Mouse (Mus musculus): ENCODE measurements around the gene Rsg1.
A peak's percentile ranks its signal among the peaks of the same experiment; 100 is the strongest.

Rsg1 gene

GRCm38 (mm10) chr4:141247776-141248613, 34.2 kb downstream of the Rsg1 start:
- DNase-seq = no peak

DNA sequence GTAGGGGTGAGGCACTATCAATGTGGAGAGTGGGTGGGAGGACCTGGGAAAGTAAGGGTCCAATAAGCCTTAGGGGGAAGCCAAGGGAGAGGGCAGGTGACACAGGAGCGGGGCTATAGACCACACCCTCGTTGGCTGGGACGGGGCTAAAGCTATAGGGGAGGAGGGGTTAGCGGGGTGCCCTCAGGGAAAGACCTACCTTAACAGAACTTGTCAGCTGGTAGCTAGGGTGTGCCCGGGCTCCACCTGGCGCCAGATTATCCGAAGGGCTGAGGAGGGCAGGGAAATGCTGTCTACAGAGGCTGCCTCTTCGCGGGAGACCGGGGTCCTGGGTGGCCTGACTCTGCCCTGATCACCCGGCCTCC, 34.8 kb downstream of the Rsg1 start:
- no peak for DNase-seq

DNA sequence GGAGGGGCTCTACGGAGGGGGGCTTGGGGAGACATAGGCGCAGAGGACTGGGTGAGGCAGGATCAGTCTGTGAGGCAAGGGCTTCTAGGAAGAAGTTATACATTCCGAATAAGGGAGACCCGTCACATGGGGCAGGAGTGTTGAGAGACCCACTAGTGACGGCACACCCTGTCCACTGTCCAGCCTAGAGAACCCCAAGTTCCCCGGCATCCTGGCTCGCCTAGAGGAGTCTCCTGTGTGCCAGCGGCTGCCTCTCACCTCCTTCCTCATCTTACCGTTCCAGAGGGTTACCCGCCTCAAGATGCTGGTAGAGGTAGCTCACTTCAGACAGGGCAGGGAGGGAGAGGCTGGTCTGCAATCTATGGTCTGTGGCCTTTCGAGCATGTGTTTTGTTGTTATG, 35.6 kb downstream of the Rsg1 start:
- DNase-seq = no peak

GRCm38 (mm10) chr4:141251071-141251470, 37.3 kb downstream of the Rsg1 start:
- DNase-seq = no peak

DNA sequence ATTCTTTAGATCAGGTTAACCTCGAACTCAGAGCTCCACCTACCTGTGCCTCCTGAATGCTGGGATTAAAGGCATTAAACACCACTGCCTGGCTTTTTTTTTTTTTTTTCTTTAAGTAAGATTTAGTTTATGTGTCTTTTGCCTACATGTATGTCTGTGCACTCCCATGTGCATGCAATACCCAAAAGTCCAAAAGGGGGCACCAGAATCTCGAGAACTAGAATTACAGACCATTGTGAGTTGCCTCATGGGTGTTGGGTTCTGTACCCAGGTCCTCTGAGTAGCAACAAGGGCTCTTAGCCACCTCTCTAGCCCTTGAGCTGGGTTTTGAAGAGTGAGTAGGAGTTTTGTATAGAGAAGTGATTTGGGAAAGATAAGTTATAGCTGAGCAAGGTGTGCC, 38.9 kb downstream of the Rsg1 start:
- no peak for DNase-seq

DNA sequence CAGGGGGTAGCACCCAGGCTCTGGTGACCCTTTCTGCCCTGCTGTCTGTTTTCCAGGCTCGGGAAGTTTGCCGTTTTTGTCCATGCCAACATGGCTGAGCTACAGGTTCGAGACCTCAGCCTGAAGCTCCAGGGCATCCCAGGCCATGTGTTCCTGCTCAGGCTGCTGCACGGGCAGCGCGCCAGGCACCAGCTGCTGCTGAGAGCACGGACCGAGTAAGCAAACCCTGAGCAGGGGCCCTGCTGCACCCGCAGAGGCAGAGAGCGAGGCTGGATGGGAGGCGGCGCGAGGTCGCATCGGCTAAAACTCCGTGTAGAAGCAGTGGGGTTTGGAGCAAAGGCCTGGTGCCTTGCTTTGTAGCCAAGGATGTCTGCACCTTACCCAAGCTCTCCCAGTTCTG, 40.5 kb downstream of the Rsg1 start:
- no peak for DNase-seq

DNA sequence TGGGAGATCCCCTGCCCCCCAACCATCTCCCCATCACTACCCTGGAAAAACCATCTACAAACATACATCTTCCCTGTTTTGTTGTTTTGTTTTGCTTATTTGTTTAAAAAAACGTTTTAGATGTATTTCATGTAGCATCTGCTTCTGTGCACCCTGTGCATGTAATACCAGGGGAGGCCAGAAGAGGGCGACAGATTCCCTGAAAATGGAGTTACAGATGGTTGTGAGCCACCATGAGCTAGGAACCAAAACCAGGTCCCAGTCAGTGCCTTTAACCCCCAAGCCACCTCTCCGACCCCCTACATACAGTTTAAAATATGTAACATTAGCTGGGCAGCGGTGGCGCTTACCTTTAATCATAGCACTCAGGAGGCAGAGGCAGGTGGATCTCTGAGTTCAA, 43.7 kb downstream of the Rsg1 start:
- DNase-seq = no peak

GRCm38 (mm10) chr4:141259413-141259812, 45.7 kb downstream of the Rsg1 start:
- no peak for DNase-seq

DNA sequence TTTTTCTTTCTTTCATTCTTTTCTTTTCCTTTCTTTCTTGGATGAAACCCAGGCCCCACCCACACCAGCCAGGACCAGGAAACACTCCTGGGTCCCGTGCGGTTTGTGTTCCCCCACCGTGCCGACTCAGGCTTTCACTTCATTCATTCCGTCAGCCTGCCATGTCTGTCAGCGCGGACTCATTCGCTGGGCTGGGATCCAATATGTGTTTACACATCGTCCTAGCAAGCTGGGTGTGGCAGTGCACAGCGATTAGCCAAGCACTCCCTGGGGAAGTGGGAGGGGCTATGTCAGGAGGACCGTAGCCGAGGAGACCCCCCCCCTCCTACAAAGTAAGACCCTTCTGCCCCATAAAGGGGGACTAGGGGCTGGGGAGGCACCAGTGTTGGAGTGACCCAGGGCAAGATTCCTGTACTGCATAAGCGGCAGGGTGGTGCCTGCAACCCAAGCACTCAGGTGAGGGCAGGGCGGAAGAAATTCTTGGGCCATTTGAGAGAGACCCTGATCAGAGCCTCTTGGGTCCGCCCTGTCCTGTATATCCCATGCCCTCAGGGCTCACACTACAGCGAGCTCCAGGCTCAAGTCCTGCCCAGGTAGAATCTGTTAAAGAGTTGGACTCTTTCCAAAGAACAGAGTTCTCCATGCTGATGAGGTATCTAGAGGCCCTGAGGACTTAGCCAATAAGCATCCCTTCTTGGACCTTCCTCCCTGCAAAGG, 46.4 kb downstream of the Rsg1 start:
- DNase-seq = no peak

DNA sequence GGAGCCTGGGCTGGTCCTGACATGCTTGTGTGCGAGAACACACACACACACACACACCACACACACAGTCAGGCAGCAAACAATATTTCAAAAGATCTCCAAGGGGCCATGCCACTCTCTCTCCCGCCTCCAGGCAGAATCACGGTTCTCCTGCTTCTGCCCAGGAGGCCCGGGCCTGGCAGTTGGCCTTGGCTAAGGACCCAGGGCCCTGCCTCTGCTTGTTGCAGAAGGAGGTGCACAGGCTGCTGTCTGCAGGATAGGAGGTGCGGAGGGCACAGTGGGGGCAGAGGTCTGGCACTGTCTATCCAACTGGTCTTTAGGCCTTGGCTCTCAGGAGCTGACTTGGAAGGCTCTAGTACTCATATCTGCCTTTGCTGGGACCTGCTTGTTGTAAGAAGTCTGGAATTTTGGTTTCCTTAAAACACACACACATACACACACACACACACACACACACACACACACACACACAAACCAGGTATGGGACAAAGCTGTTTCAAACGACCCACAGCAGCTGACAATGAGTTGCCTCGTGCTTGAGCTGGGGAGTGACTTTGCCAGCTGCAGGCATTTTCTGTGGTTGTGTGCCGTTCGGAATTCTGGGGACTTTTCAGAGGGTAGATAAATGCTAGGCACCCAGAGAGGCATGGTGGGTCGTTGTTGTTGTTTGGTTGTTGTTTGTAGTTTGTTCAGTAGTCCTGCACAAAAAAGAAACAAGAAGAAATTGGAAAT, 49.3 kb downstream of the Rsg1 start:
- no peak for DNase-seq

- no peak for DNase-seq
These were observed 52.4 kb downstream of the Rsg1 start for GRCm38 (mm10) chr4:141265979-141266637.

- DNase-seq = no peak
These were observed 53.5 kb downstream of the Rsg1 start for GRCm38 (mm10) chr4:141267250-141267649.

- DNase-seq = peak in 1 of 2 experiments; percentile 36
These were observed 54.1 kb downstream of the Rsg1 start for GRCm38 (mm10) chr4:141267837-141268236.

DNA sequence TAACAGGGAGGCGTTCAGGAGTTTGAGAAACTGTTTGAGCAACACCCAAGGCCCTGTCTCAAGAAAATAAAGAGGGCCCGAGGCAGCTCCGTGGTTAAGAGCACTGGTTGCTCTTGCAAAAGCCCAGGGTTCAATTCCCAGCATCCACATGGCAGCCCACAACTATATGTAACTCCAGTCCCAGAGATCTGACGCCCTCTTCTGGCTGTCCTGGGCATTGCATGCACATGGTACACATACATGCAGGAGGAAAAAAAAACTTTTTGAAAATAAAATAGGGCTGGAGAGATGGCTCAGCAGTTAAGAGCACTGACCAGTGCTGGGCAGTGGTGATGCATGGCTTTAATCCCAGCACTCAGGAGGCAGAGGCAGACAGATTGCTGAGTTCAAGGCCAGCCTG, 54.6 kb downstream of the Rsg1 start:
- no peak for DNase-seq

DNA sequence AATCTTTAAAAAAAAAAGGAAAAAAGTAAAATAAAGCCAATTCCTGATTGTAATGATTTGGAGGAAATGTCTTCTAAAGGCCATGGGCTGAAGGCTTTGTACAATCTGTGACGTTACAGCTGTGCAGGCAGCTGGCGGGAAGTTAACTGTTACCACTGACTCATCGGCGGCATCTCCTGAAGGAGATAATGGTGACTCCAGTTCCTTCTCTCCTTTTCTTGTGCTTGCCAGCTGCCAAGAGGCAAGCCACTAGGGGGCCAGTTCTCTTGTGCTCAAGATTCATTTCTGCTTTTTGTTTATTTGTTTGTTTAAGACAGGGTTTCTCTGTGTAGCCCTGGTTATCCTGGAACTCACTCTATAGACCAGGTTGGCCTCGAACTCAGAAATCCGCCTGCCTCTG, 55.3 kb downstream of the Rsg1 start:
- no peak for DNase-seq

GRCm38 (mm10) chr4:141270201-141270940, 56.6 kb downstream of the Rsg1 start:
- DNase-seq = no peak

GRCm38 (mm10) chr4:141271228-141271627, 57.5 kb downstream of the Rsg1 start:
- DNase-seq = no peak

GRCm38 (mm10) chr4:141271721-141272120, 58.0 kb downstream of the Rsg1 start:
- DNase-seq = no peak

DNA sequence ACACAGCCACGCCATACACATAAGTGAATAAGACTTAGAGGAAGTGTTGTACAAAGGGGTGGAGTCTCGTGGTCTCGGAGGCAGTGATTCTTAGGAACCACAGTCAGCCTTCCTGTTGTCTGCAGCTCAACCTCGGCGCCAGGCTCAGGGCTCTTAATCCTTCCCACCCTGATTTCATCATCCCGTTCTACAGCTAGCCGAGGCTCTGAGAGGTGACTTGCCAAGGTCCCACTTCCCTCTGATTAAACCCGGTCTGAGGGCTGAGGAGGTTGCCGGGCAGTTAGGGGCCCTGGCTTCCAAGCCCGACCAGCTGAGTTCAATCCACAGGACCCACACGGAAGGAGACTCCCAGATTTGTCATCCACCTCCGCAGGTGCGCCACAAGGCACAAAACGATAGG, 59.1 kb downstream of the Rsg1 start:
- no peak for DNase-seq

- peak; percentile 70 to 81 for DNase-seq
These were observed 59.5 kb downstream of the Rsg1 start for GRCm38 (mm10) chr4:141273296-141273695.

DNA sequence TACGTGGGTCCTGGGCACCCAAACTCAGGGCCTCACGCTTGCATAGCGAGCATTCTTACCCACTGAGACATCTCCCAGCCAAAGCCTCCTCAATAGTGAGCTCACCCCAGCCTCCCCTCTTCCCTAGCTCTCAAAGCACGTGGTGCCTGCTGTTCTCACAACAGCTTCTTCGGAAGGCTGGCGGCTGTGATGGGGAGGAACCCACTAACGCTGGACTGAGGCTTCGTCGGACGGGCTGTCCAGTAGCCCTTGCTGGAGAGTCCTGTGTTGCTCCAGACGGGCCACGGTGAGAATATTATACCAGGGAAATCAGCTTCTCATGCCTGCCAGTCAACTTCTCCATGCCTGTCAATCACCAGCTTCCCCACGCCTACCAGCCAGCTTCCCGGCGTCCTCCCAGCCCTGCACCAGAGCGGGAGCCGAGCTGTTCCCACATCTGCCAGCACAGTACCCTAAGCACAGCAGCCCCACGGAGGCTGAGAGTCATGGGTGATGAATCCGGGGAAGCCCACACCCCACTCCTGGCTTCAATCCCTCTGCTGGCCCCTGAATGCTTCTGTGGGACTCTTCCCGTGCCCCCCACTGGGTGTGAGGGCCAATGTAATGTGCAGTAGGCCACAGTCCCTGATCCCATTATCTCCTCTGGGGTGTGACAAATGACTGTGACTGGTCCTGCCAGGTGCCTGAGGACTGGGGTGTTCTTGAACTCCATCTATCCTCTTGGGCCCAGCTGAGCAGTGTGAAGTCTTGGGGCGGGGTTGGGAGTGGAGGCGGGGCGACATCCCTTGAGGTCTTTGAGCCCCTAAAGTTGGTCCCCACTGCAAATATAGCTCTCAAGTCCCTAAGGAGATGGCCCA, 61.0 kb downstream of the Rsg1 start:
- DNase-seq = no peak

Data from cerebellum, adult 18-20 months (tissue).